Mouse (Mus musculus): ENCODE results near the gene Cplx3. TPM values are rescaled to one million over a fixed set of nuclear protein-coding genes. Genes with fewer than 3 reads are reported as not detected.

Gene Cplx3
- polyA plus RNA-seq, 1 experiment from 2014 or later: 0.18 TPM

DNA sequence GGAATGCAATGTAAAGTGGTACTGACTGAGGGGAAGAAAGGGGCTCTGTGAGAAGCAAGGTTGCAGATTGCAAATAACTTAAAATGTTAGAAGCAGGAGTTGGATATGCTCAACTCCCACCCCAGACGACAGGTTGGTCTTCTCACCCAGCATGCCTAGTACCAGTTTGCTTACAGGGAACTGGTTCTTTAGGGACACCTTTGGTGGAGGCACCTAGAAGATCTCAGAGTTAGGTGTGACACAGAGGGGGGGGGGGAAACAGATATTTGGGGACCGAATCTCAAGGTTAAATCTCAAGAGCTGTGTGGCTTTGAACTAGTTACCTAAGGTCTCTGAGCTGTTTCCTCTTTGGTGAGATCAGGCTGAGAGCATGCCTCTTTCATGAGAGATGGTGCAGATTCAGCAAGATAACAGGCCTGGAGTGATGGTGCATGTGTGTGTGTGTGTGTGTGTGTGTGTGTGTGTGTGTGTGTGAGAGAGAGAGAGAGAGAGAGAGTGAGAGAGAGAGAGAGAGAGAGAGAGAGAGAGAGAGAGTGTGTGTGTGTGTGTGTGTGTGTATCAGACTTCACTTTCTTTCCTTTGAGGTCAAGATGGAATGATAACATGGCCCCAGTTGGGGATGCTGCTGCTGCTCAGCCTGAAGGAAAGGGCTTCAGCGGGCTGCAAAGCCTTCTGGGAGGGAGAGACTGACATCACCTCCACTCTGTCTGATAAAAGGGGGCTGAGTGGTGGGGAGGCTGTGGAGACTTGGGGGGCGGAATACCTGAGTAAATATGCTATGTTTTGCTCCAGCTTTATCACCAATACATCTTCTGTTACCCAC is 41.4 kb upstream of the Cplx3 start:
- no peak for ATAC-seq
- Histone ChIP-seq H3K4me3 (ENCODE audit: low read length) (no peak overlapping the region), H3K27ac (ENCODE audit: low read depth, low read length) (no peak overlapping the region), H3K36me3 (ENCODE audit: control insufficient read depth, insufficient read depth, low read length) (no peaks in the 10 kb centered on the region), H3K4me1 (ENCODE audit: control insufficient read depth, insufficient read depth, low read depth, low read length) (peaks cover 23% of the 10 kb centered on the region), H3K9ac (ENCODE audit: low read depth, low read length) (no peak overlapping the region), H3K27me3 (replicated peaks; ENCODE audit: control insufficient read depth, insufficient read depth, low read length) (no peaks in the 10 kb centered on the region), H3K9me3 (ENCODE audit: control insufficient read depth, low read length) (no peaks in the 10 kb centered on the region), H3K4me2 (ENCODE audit: low read length) (no peak overlapping the region)
- WGBS: 74% methylated on average over 4 of the region's 4 CpGs

GRCm38 (mm10) chr9:57646551-57647103 is 40.5 kb upstream of the Cplx3 start:
- H3K9ac ChIP-seq (ENCODE audit: low read depth, low read length): no peak overlapping the region
- no peak overlapping the region for H3K4me3 ChIP-seq (ENCODE audit: low read length)
- no peaks in the 10 kb centered on the region for H3K36me3 ChIP-seq (ENCODE audit: control insufficient read depth, insufficient read depth, low read length)
- no peak overlapping the region for H3K4me2 ChIP-seq (ENCODE audit: low read length)
- peaks cover 32% of the 10 kb centered on the region for H3K4me1 ChIP-seq (ENCODE audit: control insufficient read depth, insufficient read depth, low read depth, low read length)
- 70% methylated on average over 12 of the region's 12 CpGs for WGBS
- ATAC-seq: no peak
- H3K27ac ChIP-seq (ENCODE audit: low read depth, low read length): no peak overlapping the region
- no peaks in the 10 kb centered on the region for H3K9me3 ChIP-seq (ENCODE audit: control insufficient read depth, low read length)
- no peaks in the 10 kb centered on the region for H3K27me3 ChIP-seq (replicated peaks; ENCODE audit: control insufficient read depth, insufficient read depth, low read length)

- Histone ChIP-seq H3K9me3 (ENCODE audit: control insufficient read depth, low read length) (no peaks in the 10 kb centered on the region), H3K9ac (ENCODE audit: low read depth, low read length) (peak overlapping the region; percentile 100), H3K4me2 (ENCODE audit: low read length) (peak overlapping the region; percentile 98), H3K4me3 (ENCODE audit: low read length) (peak overlapping the region; percentile 96), H3K27me3 (replicated peaks; ENCODE audit: control insufficient read depth, insufficient read depth, low read length) (no peaks in the 10 kb centered on the region), H3K27ac (ENCODE audit: low read depth, low read length) (peak overlapping the region; percentile 93), H3K36me3 (ENCODE audit: control insufficient read depth, insufficient read depth, low read length) (no peaks in the 10 kb centered on the region), H3K4me1 (ENCODE audit: control insufficient read depth, insufficient read depth, low read depth, low read length) (peaks cover 43% of the 10 kb centered on the region)
- peak; percentile 89 for ATAC-seq
- WGBS: 1% methylated on average over 60 of the region's 85 CpGs
These were observed 39.1 kb upstream of the Cplx3 start for GRCm38 (mm10) chr9:57644944-57645893.

GRCm38 (mm10) chr9:57644442-57644943 is 38.4 kb upstream of the Cplx3 start:
- WGBS: under 1% methylated on average over 18 of the region's 18 CpGs
- Histone ChIP-seq H3K4me3 (ENCODE audit: low read length) (peak overlapping the region; percentile 96), H3K4me1 (ENCODE audit: control insufficient read depth, insufficient read depth, low read depth, low read length) (peaks cover 50% of the 10 kb centered on the region), H3K27me3 (replicated peaks; ENCODE audit: control insufficient read depth, insufficient read depth, low read length) (no peaks in the 10 kb centered on the region), H3K36me3 (ENCODE audit: control insufficient read depth, insufficient read depth, low read length) (no peaks in the 10 kb centered on the region), H3K4me2 (ENCODE audit: low read length) (peak overlapping the region; percentile 98), H3K9me3 (ENCODE audit: control insufficient read depth, low read length) (no peaks in the 10 kb centered on the region), H3K9ac (ENCODE audit: low read depth, low read length) (peak overlapping the region; percentile 100), H3K27ac (ENCODE audit: low read depth, low read length) (peak overlapping the region; percentile 93)
- ATAC-seq: peak; percentile 3; the same call in 1 of the 2 replicates

- Histone ChIP-seq H3K36me3 (ENCODE audit: control insufficient read depth, insufficient read depth, low read length) (no peaks in the 10 kb centered on the region), H3K4me1 (ENCODE audit: control insufficient read depth, insufficient read depth, low read depth, low read length) (peaks cover 57% of the 10 kb centered on the region), H3K9me3 (ENCODE audit: control insufficient read depth, low read length) (no peaks in the 10 kb centered on the region), H3K4me3 (ENCODE audit: low read length) (peak overlapping the region; percentile 96), H3K9ac (ENCODE audit: low read depth, low read length) (peak overlapping the region; percentile 100), H3K27me3 (replicated peaks; ENCODE audit: control insufficient read depth, insufficient read depth, low read length) (no peaks in the 10 kb centered on the region), H3K4me2 (ENCODE audit: low read length) (peak overlapping the region; percentile 98), H3K27ac (ENCODE audit: low read depth, low read length) (no peak overlapping the region; the same call in 1 of the 2 replicates)
- no peak for ATAC-seq
- 49% methylated on average over 7 of the region's 7 CpGs for WGBS
These were observed 37.7 kb upstream of the Cplx3 start for GRCm38 (mm10) chr9:57643856-57644180.

DNA sequence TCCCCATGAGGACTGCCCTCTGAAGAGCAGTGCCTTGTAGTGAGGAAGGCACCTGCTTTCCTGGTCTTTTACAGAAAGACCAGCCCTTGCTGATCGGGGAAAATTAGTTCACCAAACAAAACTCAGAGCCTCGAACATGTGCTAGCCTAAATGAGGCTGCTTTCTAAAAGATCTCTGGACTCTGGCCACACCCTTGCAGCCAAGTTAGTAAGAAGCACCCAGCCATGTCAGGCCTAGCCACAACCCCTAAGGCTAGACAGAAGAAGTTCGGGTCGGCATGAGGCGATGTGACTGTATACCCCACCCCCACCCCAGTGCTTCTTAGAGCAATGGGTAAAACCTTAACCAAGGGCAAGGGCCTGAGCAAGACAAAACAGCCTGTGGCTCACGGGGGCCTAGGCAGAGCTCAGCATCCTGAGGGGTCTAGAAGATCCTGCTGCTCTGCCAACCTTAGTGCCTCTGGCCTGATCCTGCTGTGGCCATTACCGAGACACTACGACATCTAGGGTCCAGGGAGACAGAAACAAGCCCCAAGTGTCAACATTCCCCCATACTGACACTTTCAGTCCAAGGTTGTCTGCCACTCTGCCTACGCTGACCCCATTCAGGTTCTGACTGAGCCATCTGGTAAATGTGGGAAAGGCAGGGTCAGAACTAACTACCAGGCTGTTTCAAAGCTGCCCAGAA is 37.2 kb upstream of the Cplx3 start:
- ATAC-seq: no peak
- Histone ChIP-seq H3K4me1 (ENCODE audit: control insufficient read depth, insufficient read depth, low read depth, low read length) (peaks cover 62% of the 10 kb centered on the region), H3K27ac (ENCODE audit: low read depth, low read length) (no peak overlapping the region)

DNA sequence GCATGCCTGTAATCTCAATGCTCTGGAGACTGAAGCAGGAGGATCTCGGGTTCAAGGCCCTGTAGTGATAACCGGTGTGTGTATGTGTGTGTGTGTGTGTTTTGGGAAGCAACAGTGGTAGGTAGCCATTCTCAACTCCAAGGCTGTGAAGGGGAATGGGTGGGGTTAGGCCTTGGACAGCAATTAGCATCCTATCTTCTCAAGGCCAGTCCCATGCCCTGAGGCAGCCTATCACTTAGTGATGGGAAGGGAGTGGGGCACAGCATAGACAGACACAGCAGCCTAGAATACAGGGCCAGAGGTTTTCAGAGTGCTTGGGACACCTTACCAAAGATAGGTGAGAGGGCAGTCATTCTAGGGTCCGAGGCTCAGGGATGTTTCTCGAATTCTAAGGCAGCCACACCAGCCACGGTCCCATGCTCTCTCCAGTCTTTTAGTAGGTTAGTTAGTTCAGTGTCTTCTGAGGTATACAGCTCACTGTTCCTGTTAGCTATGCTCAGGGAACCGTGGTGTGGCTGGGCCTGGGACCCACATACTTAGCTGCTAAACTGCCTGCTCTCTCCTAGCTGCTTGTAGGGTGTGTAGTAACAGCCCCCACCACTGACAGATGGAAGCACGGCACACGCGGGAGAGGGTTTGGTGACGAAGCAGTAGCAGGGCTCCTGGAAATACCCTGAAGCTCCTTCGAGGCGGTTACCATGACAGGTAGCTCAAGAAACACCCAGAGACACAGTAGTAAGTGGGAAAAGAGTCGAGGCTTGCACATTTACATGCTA is 35.9 kb upstream of the Cplx3 start:
- ATAC-seq: no peak
- Histone ChIP-seq H3K9me3 (ENCODE audit: control insufficient read depth, low read length) (no peaks in the 10 kb centered on the region), H3K4me1 (ENCODE audit: control insufficient read depth, insufficient read depth, low read depth, low read length) (peaks cover 74% of the 10 kb centered on the region), H3K27ac (ENCODE audit: low read depth, low read length) (no peak overlapping the region), H3K36me3 (ENCODE audit: control insufficient read depth, insufficient read depth, low read length) (no peaks in the 10 kb centered on the region), H3K27me3 (replicated peaks; ENCODE audit: control insufficient read depth, insufficient read depth, low read length) (no peaks in the 10 kb centered on the region), H3K4me3 (ENCODE audit: low read length) (no peak overlapping the region), H3K9ac (ENCODE audit: low read depth, low read length) (peak overlapping the region; percentile 22; the same call in 1 of the 2 replicates), H3K4me2 (ENCODE audit: low read length) (no peak overlapping the region; the same call in 1 of the 2 replicates)
- 83% methylated on average over 13 of the region's 13 CpGs for WGBS

More for the DNA sequence above, 37.2 kb upstream of the Cplx3 start:
- Histone ChIP-seq H3K4me3 (ENCODE audit: low read length) (peak overlapping the region; percentile 96), H3K9me3 (ENCODE audit: control insufficient read depth, low read length) (no peaks in the 10 kb centered on the region), H3K27me3 (replicated peaks; ENCODE audit: control insufficient read depth, insufficient read depth, low read length) (no peaks in the 10 kb centered on the region), H3K4me2 (ENCODE audit: low read length) (peak overlapping the region; percentile 98), H3K36me3 (ENCODE audit: control insufficient read depth, insufficient read depth, low read length) (no peaks in the 10 kb centered on the region), H3K9ac (ENCODE audit: low read depth, low read length) (peak overlapping the region; percentile 100)
- 68% methylated on average over 9 of the region's 9 CpGs for WGBS

GRCm38 (mm10) chr9:57641022-57641421 is 34.9 kb upstream of the Cplx3 start:
- H3K4me1 ChIP-seq (ENCODE audit: control insufficient read depth, insufficient read depth, low read depth, low read length): peaks cover 74% of the 10 kb centered on the region
- no peaks in the 10 kb centered on the region for H3K27me3 ChIP-seq (replicated peaks; ENCODE audit: control insufficient read depth, insufficient read depth, low read length)
- ATAC-seq: no peak
- no peak overlapping the region for H3K27ac ChIP-seq (ENCODE audit: low read depth, low read length)
- no peaks in the 10 kb centered on the region for H3K9me3 ChIP-seq (ENCODE audit: control insufficient read depth, low read length)
- H3K9ac ChIP-seq (ENCODE audit: low read depth, low read length): no peak overlapping the region
- no peaks in the 10 kb centered on the region for H3K36me3 ChIP-seq (ENCODE audit: control insufficient read depth, insufficient read depth, low read length)
- no peak overlapping the region for H3K4me3 ChIP-seq (ENCODE audit: low read length)
- no peak overlapping the region; the same call in 1 of the 2 replicates for H3K4me2 ChIP-seq (ENCODE audit: low read length)
- 81% methylated on average over 1 of the region's 1 CpGs for WGBS
